Mouse (Mus musculus) yolk sac, embryonic 10.5 days (tissue): ENCODE results near the gene Fmo6.

Experiments
- DNase-seq: peaks from one replicate; pipeline ENCODE4 v3.0.0-alpha.2; 2017; ENCODE audit warnings: low spot score

Fmo6 gene

GRCm38 (mm10) chr1:162914932-162915556, 22.3 kb downstream of the Fmo6 start:
- no peak for DNase-seq

GRCm38 (mm10) chr1:162912085-162912484, 25.2 kb downstream of the Fmo6 start:
- no peak for DNase-seq

GRCm38 (mm10) chr1:162901879-162902278, 35.4 kb downstream of the Fmo6 start:
- DNase-seq: no peak

DNA sequence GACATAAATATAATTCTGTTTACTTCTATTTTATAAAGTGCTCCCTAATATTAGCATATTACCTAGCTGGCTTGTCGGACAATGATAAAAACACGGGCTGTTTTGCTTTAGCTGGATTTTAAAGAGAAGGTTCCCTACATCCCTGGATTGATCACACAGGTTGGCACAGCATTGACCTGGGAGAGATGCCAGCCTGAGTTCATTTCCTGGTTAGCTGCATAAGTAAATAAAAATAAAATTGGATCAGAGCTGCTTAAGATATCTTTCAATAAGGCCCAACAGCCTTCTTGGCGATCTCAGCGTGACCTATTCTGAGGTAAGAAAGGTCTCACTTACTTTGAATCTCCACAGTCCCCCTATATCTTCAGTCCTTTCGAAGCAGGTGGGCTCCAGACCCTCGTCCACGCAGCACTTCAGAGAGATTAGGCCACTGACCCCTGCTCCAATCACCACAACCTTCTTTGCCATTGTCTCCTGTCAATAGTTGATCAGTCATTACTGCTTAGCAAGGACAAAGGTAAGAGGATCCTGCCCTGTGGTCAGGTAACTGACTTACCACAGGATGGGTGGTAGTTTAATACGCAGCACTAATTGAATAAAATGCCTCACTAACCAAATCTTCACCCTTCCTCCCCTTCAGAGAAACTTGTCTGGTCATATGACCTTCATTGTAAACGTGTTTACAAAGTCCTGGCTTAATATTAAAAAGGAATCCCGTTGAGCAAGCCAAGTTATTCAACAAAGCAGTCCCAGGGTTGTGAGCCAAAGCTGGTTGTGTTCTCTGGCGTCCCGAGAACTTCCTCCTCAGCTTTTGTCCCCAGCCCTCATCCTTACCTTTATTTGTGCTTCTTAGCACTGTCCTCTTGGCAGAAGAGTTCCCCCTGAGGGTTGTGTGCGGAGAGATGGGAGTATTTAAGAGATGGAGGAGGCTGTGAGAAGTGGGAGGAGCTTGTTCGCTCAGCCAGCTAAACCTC, 39.2 kb downstream of the Fmo6 start, which contains the start of gene Fmo2:
Fmo2 (minus strand) TSS at position 889 of the 974 bp plus-strand sequence.
- DNase-seq: no peak

- DNase-seq: peak; percentile 56
These were observed 41.4 kb downstream of the Fmo6 start for GRCm38 (mm10) chr1:162895900-162896299.

DNA sequence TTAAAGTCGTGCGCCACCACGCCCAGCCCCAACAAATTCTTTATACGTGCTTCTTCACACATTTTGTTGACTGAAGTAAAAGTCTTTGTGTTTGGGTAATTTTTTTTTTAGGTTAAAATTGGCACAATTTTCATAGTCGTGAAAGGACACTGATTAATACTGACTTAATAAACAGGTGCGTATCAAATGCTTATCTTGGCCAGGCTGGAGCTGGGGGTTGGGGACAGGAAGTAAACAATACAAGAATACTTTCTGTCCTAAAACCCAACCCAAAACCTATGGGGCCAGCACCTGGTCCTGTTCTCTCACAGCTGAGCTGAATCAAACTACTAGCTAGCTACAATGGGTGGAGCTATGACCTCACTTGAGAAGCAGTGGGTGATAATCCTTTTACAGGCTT, 44.3 kb downstream of the Fmo6 start:
- no peak for DNase-seq

DNA sequence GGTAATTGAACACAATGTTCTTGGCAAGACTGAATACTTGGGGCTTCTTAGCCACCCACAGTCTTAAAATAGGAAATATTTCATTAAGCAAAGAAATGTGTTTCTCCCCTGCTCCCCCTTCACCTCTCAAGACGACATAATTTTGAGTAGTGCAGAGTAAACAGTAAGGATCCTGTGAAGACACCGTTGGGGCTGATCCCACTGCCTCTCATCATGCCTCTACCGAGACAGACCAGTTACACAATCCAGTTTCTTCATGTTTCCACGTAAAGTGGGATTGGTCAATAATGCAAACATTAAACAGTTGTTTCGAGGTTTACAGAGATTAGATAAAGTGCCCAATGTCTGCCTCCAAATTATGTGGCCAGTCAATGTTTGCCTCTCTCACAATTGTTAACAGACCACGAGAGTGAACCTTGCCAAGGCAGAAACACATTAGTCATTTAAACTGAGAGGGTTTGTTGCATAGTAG, 45.3 kb downstream of the Fmo6 start:
- DNase-seq: peak; percentile 82

DNA sequence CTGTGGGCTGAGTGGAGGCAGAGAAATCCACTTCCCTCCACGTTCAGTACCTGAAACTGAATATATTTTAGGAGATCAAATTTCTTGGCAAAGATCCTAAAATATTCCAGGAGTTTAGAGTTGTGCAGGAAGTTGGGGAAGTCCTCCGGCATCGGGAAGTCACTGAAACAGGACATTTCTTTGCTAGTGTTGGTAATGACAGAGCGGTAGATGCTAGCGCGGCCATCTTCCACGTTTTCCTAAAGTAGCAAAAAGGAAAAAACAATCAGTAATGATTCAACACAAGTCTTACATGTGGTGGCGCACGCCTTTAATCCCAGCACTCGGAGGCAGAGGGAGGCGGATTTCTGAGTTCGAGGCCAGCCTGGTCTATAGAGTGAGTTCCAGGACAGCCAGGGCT, 48.7 kb downstream of the Fmo6 start:
- DNase-seq: no peak

- DNase-seq: no peak
These were observed 49.7 kb downstream of the Fmo6 start for GRCm38 (mm10) chr1:162887644-162888043.

- no peak for DNase-seq
These were observed 51.0 kb downstream of the Fmo6 start for GRCm38 (mm10) chr1:162886138-162886816.

- DNase-seq: no peak
These were observed 54.6 kb downstream of the Fmo6 start for GRCm38 (mm10) chr1:162882681-162883080.

DNA sequence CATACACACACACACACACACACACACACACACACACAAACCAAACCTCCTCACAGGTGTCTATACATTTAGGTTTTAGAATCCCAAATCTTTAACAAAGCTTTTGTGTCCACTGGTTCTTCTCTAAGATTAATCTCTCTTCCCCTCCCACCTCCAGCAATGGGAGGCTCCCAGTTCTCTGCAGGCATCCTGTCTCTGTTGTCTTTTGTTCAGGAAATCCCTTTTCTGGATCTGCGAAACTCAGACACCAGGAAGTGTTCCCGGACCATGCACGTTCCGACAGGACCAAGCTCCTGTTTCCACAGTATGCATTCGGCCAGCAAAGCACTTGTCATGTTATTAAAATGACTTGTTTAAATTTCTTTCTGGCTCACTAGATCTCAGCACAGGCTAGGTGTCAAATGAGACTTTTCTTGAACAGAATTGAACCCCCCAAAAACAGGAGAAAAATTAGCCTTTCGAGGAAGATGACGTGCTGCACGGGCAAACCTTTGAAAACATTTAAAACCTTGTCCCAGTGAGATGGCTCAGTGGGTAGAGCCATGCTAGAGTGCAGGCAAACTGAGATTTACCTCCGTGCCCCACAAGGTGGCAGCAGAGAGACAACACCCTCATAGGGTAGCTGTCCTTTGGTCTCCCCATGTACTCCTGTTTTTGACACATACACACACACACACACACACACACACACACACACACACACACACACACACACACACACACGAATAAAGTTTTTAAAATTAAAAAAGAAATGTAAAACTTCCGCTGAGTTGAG, 57.5 kb downstream of the Fmo6 start:
- no peak for DNase-seq

GRCm38 (mm10) chr1:162875091-162875490, 62.2 kb downstream of the Fmo6 start:
- DNase-seq: peak; percentile 82

GRCm38 (mm10) chr1:162871701-162872311, 65.5 kb downstream of the Fmo6 start:
- DNase-seq: peak; percentile 82

DNA sequence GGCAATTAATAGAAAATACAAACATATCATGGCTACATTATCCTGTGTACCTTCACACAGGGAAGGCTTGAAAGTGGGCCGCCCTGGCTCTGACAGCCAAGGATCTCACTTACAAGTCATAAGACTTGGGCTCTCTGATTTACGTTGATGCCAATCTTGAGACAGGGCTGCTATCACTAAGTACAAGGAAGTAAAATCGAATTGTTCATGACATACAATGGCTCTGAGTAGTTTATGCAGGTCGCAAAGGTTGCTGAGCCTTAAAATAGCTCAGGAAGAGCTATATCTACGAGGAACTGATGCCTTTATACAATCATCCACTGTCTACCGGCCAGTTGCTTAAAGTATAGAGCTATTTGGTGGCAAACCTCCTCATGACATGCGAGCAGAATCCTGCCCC, 66.3 kb downstream of the Fmo6 start:
- no peak for DNase-seq

DNA sequence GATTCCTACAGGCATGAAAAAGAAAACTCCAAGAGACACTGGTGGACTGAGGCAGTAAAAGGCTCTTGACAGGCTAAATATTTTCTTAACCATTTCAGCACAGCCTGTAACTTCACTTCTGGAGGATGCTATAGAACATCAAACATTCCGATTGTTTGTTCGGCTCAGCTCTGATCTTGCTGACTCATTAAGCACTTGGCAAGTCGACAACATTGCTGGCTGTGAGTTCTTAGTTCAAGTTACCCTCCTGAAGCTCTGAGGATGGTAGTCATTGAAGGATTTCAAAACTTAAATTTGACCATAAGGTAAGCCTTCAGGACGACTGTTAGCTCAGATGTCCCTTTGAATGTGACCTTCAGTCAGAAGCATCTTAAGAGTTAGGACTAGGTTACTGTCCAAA, 69.9 kb downstream of the Fmo6 start:
- no peak for DNase-seq
